Mouse (Mus musculus) brain, embryonic 14.5 days (tissue): ENCODE measurements around the gene Bicral. TPM values are rescaled to one million over a fixed set of nuclear protein-coding genes. Genes with fewer than 3 reads are reported as not detected.
A peak's percentile ranks its signal among the peaks of the same experiment; 100 is the strongest.

ENCODE experiments used
- DNase-seq: peaks from one replicate; pipeline ENCODE4 v3.0.0-alpha.2; 2011; ENCODE audit warnings: low read depth
- CTCF ChIP-seq: fragments of 200-500 bp; IDR thresholded peaks from 2 replicates; pipeline ENCODE4 v1.5.1; 2012; ENCODE audit warnings: inconsistent platforms, mild to moderate bottlenecking, moderate library complexity, borderline replicate concordance; ENCODE audit not compliant: insufficient read depth, insufficient read length; ENCODE audit errors: extremely low read depth
- POLR2A ChIP-seq: fragments of 200-500 bp; IDR thresholded peaks from 2 replicates; pipeline ENCODE4 v1.6.1; 2012; ENCODE audit warnings: mild to moderate bottlenecking, inconsistent platforms, borderline replicate concordance; ENCODE audit not compliant: poor library complexity, insufficient read depth, insufficient read length, severe bottlenecking; ENCODE audit errors: extremely low read depth
- polyA plus RNA-seq: library from polyadenylated mRNA; depleted of rRNA; stranded (reverse); fragments of >200 nt; gene quantifications from 2 replicates; pipeline ENCODE4 v1.2.3, GENCODE M21; 2012

Bicral gene
- polyA plus RNA-seq, 1 experiment = 24.9 TPM

DNA sequence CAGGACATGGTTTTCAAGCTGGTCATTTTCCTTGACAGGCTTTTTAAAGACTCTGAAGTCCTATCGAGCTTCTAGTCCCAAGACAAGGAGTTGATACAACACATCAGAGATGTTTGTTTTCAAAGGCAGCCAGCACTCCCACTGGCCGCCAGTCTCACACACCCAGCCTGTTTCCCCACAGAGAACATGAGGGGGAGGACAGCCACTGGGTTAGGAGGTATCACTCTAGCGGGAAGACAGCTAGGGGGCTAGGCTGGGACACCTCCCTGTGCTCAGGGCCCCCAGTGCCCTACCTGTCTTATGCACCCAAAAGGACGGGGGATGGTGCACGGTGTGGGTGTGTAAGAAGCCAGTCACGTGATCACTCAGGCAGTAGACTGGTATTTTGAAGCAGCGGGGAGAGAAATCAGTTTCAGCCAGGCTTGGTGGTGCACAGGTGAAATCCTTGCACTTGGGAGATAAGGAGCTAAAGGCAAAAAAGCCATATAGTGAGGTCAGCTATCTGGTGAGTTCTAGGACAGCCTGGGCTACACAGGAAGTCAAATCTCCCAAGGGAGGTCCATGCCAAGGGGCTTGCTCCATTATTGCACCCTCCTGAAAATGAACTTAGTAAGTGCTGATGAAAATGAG lies 6.4 kb upstream of the Bicral start:
- DNase-seq = no peak
- TF ChIP-seq CTCF (no peak), POLR2A (no peak)

DNA sequence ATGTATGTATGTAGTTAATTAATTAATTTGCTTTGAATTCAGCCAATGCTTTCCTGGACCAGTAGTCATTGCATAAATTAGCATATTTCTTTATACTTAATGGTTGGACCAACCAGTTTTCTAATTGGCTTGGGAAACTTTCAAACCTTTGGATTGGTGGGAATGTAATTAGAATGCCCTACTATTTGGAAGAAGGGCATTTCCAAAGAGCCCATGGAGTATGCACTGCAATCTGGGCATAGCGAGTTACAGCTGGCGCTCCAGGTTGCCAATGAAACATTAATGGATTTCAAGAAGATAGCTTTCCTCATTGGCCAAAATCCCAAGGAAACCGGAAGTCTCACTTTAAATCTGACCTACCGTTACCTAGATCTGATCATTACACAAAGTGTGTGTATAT lies 1.8 kb upstream of the Bicral start:
- TF ChIP-seq CTCF (no peak), POLR2A (no peak)
- peak; percentile 91 for DNase-seq

DNA sequence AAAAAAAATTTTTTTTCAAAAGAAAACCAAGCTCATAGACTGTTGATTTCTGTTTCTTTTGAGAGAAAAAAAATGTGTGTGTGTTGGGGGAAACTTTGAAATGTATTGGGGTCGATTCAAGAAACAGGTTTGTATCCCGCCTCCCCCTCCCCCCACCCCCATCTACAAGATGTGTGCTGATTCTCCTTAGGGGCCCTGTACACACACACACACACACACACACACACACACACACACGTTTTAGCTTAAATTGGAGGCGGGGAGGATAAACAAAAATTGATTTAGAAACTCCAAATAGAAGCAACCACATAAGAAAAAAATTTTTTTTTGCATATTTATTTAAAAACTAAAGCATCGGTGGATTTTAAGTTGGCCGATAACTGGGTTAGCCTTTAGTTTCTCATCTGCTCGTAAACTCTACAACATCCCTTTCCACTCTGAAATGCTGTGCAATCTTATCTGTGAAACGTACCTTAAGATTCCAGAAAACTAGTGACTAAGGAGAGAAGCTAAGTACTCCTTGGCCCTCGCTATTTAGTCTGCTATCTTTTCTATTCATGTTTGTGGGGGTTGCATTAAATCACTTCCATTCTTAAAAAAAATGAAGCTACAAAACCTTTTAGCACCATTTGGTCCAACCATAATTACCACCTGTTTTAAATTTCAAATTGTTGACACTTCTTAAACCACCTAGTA lies 615 bp upstream of the Bicral start:
- TF ChIP-seq CTCF (no peak), POLR2A (no peak)
- DNase-seq = peak; percentile 73

DNA sequence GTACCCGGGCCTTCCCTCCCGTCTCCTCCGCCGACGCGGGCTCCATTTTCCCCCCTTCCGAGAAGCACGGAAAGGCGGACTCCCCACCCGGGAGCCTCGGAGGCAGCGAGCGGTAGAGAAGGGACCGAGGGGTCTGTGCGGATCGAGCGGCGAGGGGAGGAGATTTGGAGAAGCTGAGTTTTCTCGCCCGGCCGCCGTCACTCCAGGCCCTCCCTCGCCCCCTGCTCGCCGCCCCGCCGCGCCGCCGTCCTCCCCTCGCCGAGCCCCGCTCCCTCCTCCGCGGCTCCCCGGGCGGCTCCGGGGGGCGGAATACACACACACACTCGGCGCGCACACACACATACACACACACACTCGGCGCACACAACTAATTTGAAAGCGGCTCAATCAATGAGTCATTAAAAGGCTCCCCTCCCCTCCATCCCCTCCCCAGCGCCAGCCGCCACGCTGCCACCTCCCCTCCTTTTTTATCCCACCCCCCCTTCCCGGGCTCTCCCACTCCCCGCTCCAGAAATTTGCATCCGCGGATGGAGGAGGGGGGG lies 850 bp downstream of the Bicral start:
- TF ChIP-seq CTCF = no peak
- peak; percentile 69 for TF ChIP-seq POLR2A
- peak; percentile 96 for DNase-seq

DNA sequence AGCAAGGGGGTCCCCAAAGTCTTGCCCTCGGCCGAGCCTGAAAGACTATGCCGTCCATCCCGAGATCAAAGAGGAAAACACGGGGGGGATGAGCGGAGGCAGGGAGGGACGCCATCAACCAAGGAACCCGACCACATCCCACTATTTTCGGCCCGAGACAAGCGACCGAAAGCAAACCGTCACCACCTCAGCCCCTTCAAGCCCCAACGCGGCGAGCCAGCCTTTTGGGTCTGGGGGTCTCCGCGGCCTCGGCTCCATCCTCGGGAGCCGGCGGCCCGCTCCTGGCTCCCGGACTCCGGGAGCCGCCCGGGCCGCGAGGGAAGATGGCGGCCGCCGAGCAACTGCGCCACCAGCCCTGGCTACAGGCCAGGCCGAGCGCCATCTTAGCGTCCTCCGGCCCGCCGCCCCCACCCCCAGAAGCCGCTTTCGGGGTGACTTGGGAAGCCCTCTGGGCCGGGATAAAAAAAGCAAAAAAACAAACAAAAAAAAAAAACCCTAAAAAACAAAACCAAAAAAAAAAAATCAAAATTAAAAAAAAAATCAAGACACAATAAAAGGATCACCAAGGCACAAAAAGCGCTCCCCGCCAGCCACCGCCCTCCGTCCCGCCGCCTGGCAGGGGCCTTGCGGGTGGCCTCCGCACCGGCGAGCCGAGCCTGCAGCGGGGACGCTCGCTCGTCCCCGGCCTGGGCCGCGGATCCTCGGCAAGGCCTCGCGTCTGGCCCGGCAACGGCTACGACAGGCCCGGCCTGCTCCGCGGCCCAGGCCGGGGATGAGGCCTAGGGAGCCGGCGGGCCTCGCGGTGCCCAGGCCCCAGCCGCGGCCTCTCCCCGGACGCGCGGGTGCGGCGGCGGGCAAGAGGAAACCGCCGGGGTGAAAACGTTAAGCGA lies 1.6 kb downstream of the Bicral start:
- DNase-seq = peak; percentile 87
- no peak for TF ChIP-seq CTCF
- peak; percentile 69 for TF ChIP-seq POLR2A

DNA sequence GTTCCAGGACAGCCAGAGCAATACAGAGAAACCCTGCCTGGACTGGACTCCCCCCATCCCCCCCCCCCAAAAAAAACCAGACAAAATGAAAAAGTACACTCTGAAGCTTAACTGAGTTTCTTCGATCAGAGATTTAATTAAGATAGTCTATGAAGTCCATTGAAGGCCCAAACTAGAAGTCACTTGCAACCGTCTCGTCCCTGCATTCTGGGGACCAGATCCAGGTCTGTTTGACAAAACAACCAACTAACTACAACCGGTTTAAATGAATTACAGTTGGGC lies 2.2 kb downstream of the Bicral start:
- DNase-seq = peak; percentile 40
- TF ChIP-seq POLR2A = no peak
- no peak for TF ChIP-seq CTCF

DNA sequence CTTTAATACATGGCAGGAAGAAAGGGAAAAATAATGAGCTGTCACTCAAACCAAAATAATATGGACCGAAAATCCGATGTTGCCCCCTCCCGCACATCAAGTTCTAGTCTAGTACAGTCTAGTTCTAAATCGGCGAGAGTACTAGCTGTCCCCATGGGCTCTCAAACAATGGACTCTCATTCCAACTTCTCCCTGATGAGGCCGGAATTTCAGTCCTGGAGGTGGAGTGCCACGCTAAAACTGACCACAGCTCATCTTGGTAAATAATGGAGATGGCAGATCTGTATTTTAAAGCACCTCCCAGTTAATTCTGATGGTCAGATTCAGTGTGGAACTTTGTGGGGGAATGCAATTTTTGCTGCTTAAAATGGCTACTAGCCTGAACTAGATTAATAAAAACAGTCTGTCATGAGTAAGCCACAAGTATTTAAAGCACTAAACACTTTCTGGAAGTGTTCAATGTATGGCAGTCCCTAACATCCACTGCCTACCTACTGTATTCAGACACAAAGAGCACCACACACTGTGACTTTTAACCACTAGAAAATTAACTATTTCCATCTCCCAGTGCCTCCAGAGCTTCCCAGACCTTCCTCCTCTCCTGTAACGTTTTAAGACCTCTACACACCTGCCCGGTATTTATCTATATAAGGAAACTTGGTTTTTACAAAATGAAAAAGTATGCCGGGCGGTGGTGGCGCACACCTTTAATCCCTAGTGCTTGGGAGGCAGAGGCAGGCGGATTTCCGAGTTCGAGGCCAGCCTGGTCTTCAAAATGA lies 2.8 kb downstream of the Bicral start:
- no peak for TF ChIP-seq POLR2A
- TF ChIP-seq CTCF = no peak
- peak; percentile 26 for DNase-seq

DNA sequence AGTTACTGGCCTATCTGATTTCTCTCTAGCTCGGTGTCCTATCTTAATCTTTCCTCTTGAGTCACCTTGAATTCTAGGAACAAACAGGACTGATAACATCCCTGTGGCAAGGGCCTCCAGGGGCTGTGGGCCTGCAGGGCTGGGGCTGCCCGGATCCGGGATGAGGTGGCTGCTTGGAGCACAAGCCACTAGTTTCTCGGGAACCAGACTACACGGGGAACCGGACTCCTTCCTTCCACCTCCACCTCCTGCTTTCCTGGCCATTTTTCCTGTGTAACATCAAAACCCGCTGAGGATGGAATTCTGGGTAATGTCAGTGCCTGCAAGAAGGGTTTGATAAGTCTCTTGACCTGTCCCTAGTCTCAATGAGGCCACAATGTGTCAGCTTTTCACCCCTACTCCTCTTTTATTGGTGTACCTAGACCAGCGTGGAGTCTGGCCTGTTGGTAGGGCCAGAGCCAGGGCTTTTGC lies 3.6 kb downstream of the Bicral start:
- no peak for TF ChIP-seq POLR2A
- no peak for TF ChIP-seq CTCF
- no peak for DNase-seq

DNA sequence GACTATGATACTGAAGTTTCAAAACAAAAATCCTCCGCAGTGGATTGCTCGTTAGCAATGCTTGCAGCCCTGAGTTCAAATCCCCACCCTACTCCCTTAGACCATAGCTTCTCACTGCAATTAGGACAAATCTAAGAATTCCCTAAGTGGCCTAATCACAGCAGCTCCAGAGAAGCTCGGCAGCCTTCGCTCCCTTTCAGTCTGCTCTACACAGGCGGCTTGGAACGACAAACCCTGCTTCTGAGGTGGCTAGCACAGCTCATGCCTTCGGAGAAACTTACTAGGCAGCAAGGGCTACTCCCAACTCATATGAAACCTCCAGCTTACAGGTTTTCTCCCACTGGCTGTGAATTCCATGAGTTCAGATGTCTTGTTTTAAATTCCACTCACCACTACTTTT lies 4.2 kb downstream of the Bicral start:
- TF ChIP-seq POLR2A (no peak), CTCF (no peak)
- no peak for DNase-seq

DNA sequence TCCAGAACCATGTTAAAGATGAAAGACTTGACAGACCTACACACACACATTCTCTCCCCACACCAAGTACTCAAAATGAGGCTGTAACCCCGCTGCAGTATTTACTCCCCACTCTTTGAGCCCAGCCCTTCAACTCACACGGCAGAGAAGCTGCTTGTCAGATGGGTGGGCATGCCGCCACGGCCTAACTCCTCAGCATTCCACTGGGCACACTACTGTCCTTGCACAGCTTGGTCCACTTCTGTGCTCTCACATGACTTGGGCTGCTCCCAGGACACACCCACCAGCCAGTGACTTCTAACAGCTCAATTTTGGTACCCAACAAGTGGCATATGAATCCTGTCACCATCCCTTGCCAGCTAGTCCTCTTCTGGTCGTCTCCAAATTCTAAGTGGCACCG lies 5.0 kb downstream of the Bicral start:
- DNase-seq = peak; percentile 75
- TF ChIP-seq CTCF (no peak), POLR2A (no peak)
